Mouse (Mus musculus) forebrain, embryonic 14.5 days (tissue): ENCODE results near the gene Gal3st1. TPM values are rescaled to one million over a fixed set of nuclear protein-coding genes. Genes with fewer than 3 reads are reported as not detected.

Experiments used
- ATAC-seq: fragments of 200-750 bp; cut with Nextera tagmentation; 2 replicates; pipeline ENCODE4 v1.8.0; 2017; ENCODE audit warnings: mild to moderate bottlenecking, moderate library complexity
- DNase-seq: peaks from one replicate; pipeline ENCODE4 v3.0.0-alpha.2; 2015; ENCODE audit warnings: low spot score
- H3K27ac ChIP-seq: fragments of 300-500 bp; sonication (generic); 2 replicates; pipeline ENCODE4 v1.5.1; 2014; ENCODE audit warnings: low read depth, mild to moderate bottlenecking, control low read depth, low read length, moderate library complexity
- H3K27me3 ChIP-seq: fragments of 300-500 bp; sonication (generic); replicated peaks from 2 replicates; pipeline ENCODE4 v1.6.1; 2014; ENCODE audit warnings: low read length, control low read depth, mixed read lengths; ENCODE audit not compliant: control insufficient read depth, insufficient read depth
- H3K36me3 ChIP-seq: fragments of 300-500 bp; sonication (generic); 2 replicates; pipeline ENCODE4 v1.6.1; 2014; ENCODE audit warnings: low read length, control low read depth; ENCODE audit not compliant: control insufficient read depth, insufficient read depth
- H3K4me1 ChIP-seq: fragments of 300-500 bp; sonication (generic); 2 replicates; pipeline ENCODE4 v1.6.1; 2014; ENCODE audit warnings: antibody characterized with exemption, low read length, control low read depth; ENCODE audit not compliant: control insufficient read depth, insufficient read depth
- H3K4me2 ChIP-seq: fragments of 300-500 bp; sonication (generic); 2 replicates; pipeline ENCODE4 v1.6.1; 2014; ENCODE audit warnings: mild to moderate bottlenecking, control low read depth, low read length
- H3K4me3 ChIP-seq: fragments of 300-500 bp; sonication (generic); 2 replicates; pipeline ENCODE4 v1.5.1; 2014; ENCODE audit warnings: low read depth, low read length, control low read depth
- H3K9ac ChIP-seq: fragments of 300-500 bp; sonication (generic); 2 replicates; pipeline ENCODE4 v1.6.1; 2014; ENCODE audit warnings: mild to moderate bottlenecking, low read length, control low read depth, moderate library complexity
- H3K9me3 ChIP-seq: fragments of 300-500 bp; sonication (generic); replicated peaks from 2 replicates; pipeline ENCODE4 v1.6.1; 2016; ENCODE audit warnings: low read length, control low read depth, mixed read lengths; ENCODE audit not compliant: control insufficient read depth
- WGBS: fragments of 180-500 bp; shearing (Covaris S2); extraction: QIAGEN DNeasy Blood & Tissue Kit; methylation state at CpG from one replicate; pipeline ENCODE4 v1.1.7; 2014; 5-methylcytosine and 5-hydroxymethylcytosine counted together
- polyA plus RNA-seq: library from polyadenylated mRNA; unstranded; fragments of >200 nt; fragmentation: Nextera tagmentation; extraction: Ambion mirVana; gene quantifications from 2 replicates; pipeline ENCODE4 v1.2.1, GENCODE M21; 2014

Gal3st1 gene
- polyA plus RNA-seq, 1 experiment from 2014 or later: 1.6 TPM

DNA sequence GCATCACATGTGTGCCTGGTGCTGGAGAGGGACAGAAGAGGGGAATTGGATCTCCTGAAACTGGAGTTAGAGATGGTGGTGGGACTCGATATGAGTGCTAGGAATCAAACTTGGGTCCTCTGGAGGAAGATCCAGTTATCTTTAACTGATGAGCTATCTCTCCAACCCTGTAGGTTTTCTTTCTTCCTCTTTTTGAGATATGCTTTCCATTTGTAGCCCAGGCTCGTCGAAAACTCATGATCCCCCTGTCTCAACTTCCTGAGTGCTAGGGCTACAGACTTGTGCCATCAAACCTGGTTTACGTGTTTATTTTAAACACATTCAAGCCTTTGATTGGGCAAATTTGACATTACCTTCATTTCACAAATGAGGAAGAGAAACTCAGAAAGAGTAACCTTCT, 50.7 kb downstream of the Gal3st1 start:
- H3K9ac ChIP-seq: no peak overlapping the region
- WGBS: 87% methylated on average over 4 of the region's 4 CpGs
- no peaks in the 10 kb centered on the region for H3K4me1 ChIP-seq
- H3K4me3 ChIP-seq: no peak overlapping the region
- ATAC-seq: no peak
- H3K27ac ChIP-seq: no peak overlapping the region
- H3K36me3 ChIP-seq: no peaks in the 10 kb centered on the region
- no peaks in the 10 kb centered on the region for H3K27me3 ChIP-seq
- DNase-seq: no peak
- H3K9me3 ChIP-seq: no peaks in the 10 kb centered on the region
- no peak overlapping the region for H3K4me2 ChIP-seq

DNA sequence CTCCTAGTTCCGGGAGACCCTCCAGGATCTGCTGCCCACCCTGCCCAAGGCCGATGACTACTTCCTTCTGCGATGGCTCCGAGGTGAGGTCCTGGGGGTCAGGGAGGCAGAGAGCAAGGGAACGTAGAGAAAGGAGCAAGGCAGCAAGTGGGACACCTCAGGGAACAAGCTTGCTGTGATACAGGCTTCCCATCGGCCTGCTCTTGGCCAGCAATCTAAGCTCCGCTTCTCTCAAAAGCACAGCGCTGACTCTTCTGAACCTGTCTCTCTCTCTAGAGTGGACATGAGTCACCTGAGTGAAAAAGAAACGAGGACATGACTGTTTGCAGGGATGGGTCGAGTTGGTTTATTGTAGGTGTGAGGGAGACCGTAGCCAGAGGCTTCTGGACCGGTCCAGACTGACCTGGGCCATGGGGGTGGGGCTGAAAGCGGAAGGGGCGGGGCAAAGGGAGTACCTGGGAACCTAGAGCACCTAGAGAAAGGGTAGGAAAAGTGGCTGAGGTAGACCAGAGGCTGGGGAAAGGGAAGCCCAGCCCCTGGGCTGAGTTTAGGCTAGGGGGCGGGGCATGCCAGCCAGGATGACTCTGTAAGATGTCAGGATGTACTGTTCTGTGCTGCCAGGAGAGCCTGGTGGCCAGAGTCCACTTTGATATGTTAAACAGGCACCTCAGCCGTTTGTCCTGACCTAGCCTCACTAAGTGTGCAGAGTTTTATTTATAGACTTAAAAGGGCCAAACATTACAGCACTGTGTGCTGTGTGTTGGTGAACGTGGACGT, 51.9 kb downstream of the Gal3st1 start:
- DNase-seq: no peak
- Histone ChIP-seq H3K27me3 (no peaks in the 10 kb centered on the region), H3K4me1 (no peaks in the 10 kb centered on the region), H3K36me3 (no peaks in the 10 kb centered on the region), H3K9me3 (no peaks in the 10 kb centered on the region), H3K27ac (no peak overlapping the region), H3K9ac (no peak overlapping the region), H3K4me2 (no peak overlapping the region), H3K4me3 (no peak overlapping the region)
- no peak for ATAC-seq
- 66% methylated on average over 18 of the region's 18 CpGs for WGBS

DNA sequence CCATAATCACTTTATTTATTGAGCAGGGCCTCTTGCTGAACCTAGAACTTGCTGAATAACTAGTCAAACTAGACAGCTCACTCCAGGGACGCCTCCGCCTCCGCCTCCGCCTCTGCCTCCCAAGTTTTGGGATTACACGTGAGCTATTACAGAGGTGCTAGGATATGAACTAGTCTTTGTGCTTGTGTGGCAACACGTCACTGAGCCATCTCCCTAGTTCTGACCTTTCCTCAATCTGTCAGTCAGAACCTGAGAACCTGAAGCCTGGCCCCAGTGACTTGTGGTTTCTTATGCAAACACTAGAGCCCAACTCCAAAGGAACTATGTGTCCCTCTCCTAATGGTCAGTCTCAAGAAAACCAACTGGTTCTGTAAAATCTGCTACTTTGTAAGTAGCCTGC, 52.5 kb downstream of the Gal3st1 start:
- H3K4me1 ChIP-seq: no peaks in the 10 kb centered on the region
- DNase-seq (no peak), ATAC-seq (no peak)
- H3K4me3 ChIP-seq: no peak overlapping the region
- H3K9ac ChIP-seq: no peak overlapping the region
- no peaks in the 10 kb centered on the region for H3K9me3 ChIP-seq
- H3K27me3 ChIP-seq: no peaks in the 10 kb centered on the region
- 95% methylated on average over 6 of the region's 6 CpGs for WGBS
- no peak overlapping the region for H3K27ac ChIP-seq
- no peaks in the 10 kb centered on the region for H3K36me3 ChIP-seq
- H3K4me2 ChIP-seq: no peak overlapping the region

DNA sequence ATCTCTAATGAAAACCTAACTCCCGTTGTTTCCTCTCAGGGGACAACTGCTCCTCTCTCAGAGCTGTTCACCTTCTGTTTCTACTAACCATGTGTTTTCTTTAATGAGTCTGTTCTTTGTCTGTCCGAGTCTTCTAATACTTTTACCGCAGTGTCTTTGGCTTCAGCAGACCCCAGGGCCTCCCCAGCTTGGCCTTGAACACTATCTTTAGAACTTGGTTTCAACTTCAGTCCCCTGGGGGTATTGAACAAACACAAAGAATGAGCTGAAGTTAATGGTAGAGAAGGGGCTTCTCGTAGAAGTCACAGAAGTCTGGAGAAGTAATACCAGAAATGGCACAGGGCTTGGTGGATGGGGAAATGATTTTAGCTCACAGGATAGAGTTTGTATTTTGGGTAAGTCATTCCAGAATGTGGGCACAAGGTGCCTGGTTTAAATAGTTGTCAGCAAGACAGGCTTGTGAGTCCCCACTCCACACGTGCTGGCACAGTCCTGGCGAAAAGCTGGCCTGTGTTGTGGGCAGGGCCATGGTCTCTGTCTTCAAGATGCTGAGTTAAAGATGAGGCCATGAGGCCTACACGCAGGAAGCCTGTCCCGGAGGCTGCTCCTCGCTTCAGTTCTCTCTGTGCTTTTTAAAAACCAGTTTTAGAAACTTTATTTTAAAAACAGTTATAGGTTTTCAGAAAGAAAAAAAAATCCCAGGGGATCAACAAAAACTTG, 53.1 kb downstream of the Gal3st1 start:
- Histone ChIP-seq H3K27me3 (no peaks in the 10 kb centered on the region), H3K27ac (no peak overlapping the region), H3K4me2 (no peak overlapping the region), H3K36me3 (no peaks in the 10 kb centered on the region), H3K9ac (no peak overlapping the region), H3K9me3 (no peaks in the 10 kb centered on the region), H3K4me1 (no peaks in the 10 kb centered on the region), H3K4me3 (no peak overlapping the region)
- no peak for DNase-seq
- no peak for ATAC-seq
- WGBS: 74% methylated on average over 9 of the region's 9 CpGs

DNA sequence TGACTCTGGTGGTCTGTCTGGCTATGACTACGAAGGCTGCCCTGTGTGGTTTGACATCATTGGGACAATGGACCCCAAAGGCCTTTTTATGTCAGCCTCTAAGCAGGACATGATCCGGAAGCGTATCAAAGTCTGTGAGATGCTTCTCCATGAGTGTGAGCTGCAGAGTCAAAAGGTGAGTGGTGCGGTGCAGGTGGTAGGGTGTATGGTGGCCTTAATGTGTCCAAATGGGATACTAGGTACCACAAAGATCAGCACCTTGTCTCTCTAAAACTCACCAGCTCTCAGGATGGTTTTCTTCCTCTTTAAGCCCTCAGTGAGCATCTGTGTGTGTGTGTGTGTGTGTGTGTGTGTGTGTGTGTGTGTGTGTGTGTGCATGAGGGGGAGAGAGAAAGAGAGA, 56.5 kb downstream of the Gal3st1 start:
- no peaks in the 10 kb centered on the region for H3K36me3 ChIP-seq
- H3K27me3 ChIP-seq: no peaks in the 10 kb centered on the region
- no peaks in the 10 kb centered on the region for H3K9me3 ChIP-seq
- no peaks in the 10 kb centered on the region for H3K4me1 ChIP-seq
- no peak for DNase-seq
- no peak overlapping the region for H3K4me2 ChIP-seq
- 92% methylated on average over 4 of the region's 4 CpGs for WGBS
- H3K27ac ChIP-seq: no peak overlapping the region
- no peak overlapping the region for H3K4me3 ChIP-seq
- ATAC-seq: no peak
- no peak overlapping the region for H3K9ac ChIP-seq

DNA sequence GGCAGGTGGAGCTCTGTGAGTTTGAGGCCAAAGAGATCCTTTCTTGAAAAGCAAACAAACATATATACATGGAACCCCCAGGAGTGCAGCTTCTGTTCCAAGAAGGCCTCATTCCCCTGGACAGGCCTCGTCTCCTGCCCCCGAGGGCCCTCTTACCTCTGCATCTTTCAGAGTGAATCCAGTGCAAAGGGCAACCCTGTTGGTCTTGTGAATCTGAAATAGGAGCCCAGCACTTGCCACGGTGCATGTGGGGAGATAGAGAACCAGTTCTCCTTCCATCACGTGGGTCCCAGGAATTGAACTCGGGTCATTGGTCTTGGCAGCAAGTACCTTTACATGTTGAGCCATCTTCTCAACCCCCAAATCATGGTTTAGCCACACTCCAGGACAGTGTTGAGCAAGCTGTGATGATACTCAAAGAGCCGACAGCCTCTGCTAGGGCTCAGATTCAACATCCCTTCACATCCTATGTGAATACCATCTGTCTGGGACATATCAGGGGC, 57.7 kb downstream of the Gal3st1 start:
- H3K36me3 ChIP-seq: no peaks in the 10 kb centered on the region
- no peaks in the 10 kb centered on the region for H3K4me1 ChIP-seq
- no peak overlapping the region for H3K27ac ChIP-seq
- ATAC-seq (no peak), DNase-seq (no peak)
- 85% methylated on average over 6 of the region's 6 CpGs for WGBS
- no peak overlapping the region for H3K9ac ChIP-seq
- no peak overlapping the region for H3K4me2 ChIP-seq
- no peaks in the 10 kb centered on the region for H3K27me3 ChIP-seq
- no peaks in the 10 kb centered on the region for H3K9me3 ChIP-seq
- no peak overlapping the region for H3K4me3 ChIP-seq

DNA sequence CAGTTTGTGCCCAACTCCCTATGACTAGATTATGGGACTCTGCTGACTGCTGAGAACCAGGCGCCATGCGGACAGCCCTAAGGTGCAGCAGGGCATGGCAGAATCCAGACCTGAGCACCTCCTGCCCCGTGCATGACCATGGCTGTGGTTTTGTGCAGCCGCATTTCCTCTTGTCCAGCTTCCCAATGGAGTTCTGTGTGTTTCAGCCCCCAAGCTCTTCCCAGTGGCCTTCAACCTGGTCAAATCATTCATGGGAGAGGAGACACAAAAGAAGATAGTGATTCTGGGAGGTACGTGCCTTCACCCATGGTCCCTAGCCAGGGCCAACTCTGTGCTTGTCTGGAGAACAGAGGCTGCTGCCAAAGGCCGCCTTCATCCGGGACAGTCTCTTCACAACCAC, 59.6 kb downstream of the Gal3st1 start:
- H3K9me3 ChIP-seq: no peaks in the 10 kb centered on the region
- no peak overlapping the region for H3K27ac ChIP-seq
- 89% methylated on average over 7 of the region's 7 CpGs for WGBS
- DNase-seq (no peak), ATAC-seq (no peak)
- no peaks in the 10 kb centered on the region for H3K36me3 ChIP-seq
- H3K4me1 ChIP-seq: no peaks in the 10 kb centered on the region
- H3K9ac ChIP-seq: no peak overlapping the region
- no peaks in the 10 kb centered on the region for H3K27me3 ChIP-seq
- no peak overlapping the region for H3K4me2 ChIP-seq
- H3K4me3 ChIP-seq: no peak overlapping the region

DNA sequence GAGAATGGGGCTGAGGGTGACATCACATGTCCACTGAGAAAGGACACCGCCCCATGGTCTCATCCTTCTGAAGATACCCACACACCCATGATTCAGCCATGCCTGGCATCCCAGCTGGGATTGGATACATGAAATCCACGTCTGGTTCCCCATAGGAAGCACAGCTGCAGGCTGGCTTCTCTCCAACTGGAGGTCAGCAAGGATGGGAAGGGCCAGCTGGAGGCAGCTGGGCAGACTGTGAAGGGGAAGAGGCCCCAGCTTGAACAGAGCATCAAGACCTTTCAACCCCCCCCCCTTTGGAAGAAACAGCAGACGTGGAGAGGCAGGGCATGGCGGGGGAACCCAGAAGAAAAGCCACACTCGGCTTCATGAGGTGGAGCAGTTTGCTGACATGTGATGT, 63.1 kb downstream of the Gal3st1 start:
- Histone ChIP-seq H3K27ac (no peak overlapping the region), H3K9me3 (no peaks in the 10 kb centered on the region), H3K4me2 (no peak overlapping the region), H3K36me3 (no peaks in the 10 kb centered on the region), H3K9ac (no peak overlapping the region), H3K4me3 (no peak overlapping the region), H3K4me1 (no peaks in the 10 kb centered on the region), H3K27me3 (no peaks in the 10 kb centered on the region)
- no peak for ATAC-seq
- 77% methylated on average over 5 of the region's 5 CpGs for WGBS
- no peak for DNase-seq

DNA sequence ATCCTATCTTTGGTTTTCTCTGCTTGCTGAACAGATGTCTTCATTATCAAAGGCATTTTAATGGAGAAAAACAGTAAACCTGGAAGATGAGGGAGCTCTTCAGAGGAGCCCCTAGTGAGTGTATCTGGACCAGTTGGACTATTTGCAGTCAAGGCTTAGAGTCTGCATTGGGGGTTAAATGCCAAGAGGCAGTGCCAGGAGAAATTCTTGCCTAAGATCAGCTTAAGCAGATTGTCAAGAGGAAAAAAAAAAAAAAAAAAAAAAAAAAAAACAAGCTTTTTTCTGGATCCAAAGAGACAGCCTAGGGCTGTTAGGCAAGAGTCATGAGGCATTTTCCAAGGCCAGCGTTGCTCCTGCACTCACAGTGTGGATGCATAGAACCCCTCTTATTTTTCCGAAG, 64.3 kb downstream of the Gal3st1 start:
- 86% methylated on average over 2 of the region's 2 CpGs for WGBS
- H3K9me3 ChIP-seq: no peaks in the 10 kb centered on the region
- H3K4me3 ChIP-seq: no peak overlapping the region

More for the DNA sequence above, 64.3 kb downstream of the Gal3st1 start:
- DNase-seq: no peak
- Histone ChIP-seq H3K27ac (no peak overlapping the region), H3K4me1 (no peaks in the 10 kb centered on the region), H3K36me3 (no peaks in the 10 kb centered on the region), H3K9ac (no peak overlapping the region), H3K27me3 (no peaks in the 10 kb centered on the region), H3K4me2 (no peak overlapping the region)
- no peak for ATAC-seq
